Mouse (Mus musculus): ENCODE results near the gene Nsmce4a. TPM values are rescaled to one million over a fixed set of nuclear protein-coding genes. Genes with fewer than 3 reads are reported as not detected.
"Not testable (repeated sequence)": the region's sequence is repeated elsewhere in the genome, so short reads cannot be mapped to it uniquely, and the experiment has no call there.

The Nsmce4a gene
- polyA plus RNA-seq, 3 experiments from 2014 or later = 10.5 to 15.3 (median 13.5) TPM

GRCm38 (mm10) chr7:130533316-130534260 lies 39.3 kb downstream of the Nsmce4a start:
- peak; percentile 90 for ATAC-seq

DNA sequence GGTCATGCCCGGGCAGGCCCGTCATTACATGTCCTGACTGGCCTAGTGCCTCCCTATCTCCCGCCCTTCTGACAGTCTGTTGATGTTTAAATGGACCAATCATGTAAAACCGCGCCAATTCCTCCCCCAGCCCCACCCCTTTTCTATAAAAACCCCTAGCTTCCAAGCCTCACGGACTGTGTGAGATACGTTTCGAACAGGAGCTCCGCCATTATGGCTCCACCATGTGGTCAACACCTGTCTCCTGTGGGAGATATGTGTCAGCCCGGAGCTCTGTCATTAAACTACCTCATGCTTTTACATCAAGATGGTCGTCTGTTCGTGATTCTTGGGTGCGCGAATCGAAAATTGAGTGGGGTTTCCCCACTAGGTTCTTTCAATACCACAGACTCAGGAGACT lies 41.8 kb downstream of the Nsmce4a start:
- ATAC-seq = not testable (repeated sequence)

DNA sequence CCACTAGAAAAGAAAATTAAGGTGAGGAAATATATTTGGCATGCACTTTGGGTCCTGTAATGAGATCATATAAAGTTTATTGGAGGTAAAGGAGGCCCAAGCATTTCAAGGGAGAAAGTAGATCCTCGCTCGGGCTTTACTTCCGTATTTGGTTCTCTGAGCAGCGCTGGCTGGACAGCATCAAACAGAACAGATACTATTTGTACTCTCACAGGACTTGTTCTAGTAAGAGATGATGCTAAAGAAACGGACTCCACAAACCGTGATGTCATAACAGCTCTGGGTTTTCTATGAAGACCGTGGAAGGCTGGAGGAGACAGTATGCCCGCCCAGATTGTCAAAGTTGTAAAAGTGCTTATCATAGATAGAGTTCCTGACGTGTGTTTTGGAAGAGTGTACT lies 45.6 kb downstream of the Nsmce4a start:
- no peak for ATAC-seq

- no peak for ATAC-seq
Measured at GRCm38 (mm10) chr7:130523451-130523850, 49.5 kb downstream of the Nsmce4a start.

- ATAC-seq = no peak
Measured at GRCm38 (mm10) chr7:130520812-130521422, 52.0 kb downstream of the Nsmce4a start.

DNA sequence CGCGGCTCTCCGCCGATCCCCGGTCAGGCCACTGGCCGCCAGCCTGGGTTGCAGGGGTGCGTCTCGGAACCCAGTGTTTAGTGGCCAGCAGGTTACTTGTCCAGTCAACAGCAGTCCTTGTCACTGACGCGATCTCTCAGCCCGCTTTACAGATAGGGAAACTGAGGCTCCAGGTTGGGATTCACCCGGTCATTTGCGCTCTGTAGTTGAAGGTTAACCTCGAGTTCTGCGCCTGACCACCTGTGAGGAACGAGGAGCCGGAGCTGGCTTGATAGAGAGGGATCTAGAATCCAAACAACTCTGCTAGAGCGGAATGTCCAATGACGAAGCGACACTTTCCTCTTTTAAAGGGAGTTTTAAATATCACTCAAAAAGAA lies 52.9 kb downstream of the Nsmce4a start, which contains the start of gene Ate1:
Ate1 (minus strand) TSS at position 321 of the 377 bp plus-strand sequence.
- no peak for ATAC-seq

DNA sequence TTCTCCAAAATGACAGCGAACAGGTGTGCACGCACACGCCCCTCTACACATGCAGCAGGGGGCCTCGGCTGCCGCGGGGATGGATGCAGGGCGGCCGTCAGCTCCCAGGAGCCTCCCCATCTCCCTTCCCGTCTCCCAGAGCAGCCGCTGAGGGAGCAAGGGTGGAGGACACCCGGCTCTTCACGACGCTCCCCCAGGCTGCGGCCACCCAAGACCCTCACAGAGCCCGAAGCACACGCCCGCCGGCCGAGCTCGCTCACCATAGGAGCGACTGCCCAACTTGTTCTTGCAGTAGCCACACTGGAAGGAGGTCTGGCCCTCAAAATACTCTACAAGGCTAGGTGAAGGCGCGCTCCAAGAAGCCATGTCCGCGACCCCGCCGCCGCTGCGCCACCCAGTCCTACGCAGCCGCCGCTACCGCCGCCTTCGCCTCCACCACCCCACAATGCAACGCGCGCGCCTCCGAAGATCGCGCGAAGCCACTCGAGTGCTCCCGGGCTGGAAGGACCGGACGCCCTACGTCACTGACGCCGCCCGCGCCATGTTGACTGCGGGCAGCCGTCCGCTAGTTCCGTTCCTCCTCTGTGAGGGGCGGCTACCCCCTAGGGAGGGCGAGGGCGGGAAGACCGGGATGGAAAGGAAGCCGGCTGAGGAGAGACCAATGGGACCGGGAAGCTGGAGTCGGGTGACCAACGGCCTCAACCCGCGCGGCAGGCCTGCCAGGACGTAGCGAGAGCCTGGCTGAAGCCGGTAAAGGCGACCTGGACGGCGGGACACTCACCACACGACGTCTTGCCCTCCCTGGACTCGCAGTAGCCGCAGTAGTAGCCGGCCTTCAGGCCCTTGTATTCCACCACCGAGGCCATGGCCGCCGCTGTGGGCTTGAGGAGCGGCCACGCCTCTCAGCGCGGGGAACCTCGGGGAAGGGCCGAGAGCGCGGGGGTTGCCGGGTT lies 53.5 kb downstream of the Nsmce4a start:
- ATAC-seq = peak; percentile 95

GRCm38 (mm10) chr7:130518213-130519095 lies 54.5 kb downstream of the Nsmce4a start:
- ATAC-seq = no peak

DNA sequence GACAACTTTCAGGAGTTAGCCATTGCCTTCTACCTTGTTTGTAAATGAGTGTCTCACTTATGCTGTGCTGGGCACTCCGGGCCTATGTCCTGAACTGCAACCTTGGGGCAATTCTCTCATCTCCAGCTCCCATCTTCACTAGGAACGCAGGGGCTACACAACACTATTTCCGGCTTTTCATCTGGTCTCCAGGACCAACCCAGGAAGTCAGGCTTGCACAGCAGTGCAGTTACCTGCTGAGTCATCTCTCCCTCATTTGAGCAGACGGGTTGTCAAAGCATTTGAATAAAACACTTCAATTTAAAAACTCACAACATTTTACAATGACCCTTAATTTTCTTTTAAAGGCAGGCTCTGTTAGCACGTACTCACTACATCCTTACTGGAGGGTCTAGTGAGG lies 62.7 kb downstream of the Nsmce4a start:
- no peak for ATAC-seq

DNA sequence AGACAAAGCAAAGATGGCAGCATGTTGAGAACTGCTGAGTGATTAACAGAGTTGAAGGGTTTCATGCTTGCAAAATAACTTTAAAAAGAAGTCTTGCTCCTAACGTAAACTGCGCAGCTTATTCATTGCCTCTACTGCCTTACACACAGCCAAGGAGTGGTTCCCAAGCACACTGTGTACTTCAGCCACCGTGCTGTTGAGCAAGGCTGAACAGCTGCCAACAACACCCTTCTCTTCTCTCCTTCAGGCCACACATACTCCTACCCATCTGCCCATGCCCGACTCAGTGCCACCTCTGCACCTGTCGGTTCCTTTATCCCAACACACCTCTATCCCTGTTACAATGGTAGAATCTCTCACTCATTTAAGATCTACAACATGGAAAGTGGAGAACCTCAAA lies 69.9 kb downstream of the Nsmce4a start:
- no peak for ATAC-seq

DNA sequence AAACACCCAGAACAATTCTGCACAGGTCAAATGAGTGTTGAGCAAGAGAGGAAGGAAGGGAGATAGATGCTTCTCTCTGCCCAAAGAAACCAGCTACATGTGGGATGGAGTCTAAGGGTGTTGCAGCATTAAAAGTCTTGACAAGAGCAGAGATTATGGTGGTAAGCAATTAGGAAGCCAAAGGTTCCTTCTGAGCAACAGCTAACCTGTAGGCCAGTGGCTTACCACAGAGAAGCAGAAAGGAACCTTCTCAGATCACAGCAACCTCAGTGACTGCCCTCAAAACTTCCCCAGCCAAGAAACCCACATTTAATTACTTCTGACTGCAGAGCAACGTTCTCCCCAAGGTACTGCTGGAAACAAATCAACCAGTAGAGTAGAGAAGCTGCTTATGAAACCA lies 71.4 kb downstream of the Nsmce4a start:
- no peak for ATAC-seq

DNA sequence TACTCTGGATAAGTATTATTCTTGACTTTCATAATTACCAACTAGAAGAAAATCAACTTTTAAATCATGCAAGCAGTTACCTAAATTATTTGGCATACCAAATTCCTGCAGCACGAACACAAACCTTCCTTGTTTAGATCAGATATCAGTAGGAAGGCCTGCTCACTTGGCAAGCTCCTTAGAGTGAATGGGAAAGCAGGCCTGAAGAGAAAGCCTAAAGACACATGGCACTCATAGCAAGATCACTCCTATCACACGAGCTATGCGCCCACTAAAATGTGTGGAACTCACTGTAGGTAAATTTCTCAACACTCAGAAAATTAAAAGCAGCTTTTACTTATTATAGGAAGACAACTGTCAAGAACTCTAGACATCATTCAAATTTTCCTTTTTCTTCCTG lies 79.6 kb downstream of the Nsmce4a start:
- no peak for ATAC-seq

- no peak for ATAC-seq
Measured at GRCm38 (mm10) chr7:130492026-130492425, 80.9 kb downstream of the Nsmce4a start.

Other genes with a start within 250 kb of the Nsmce4a start
- 10 to 100 TPM; 36.9 to 50.5 (median 42.6) TPM for gene Ate1, start 52.7 kb downstream of the Nsmce4a start, polyA plus RNA-seq (2017; shearing (Covaris generic))
- gene Tacc2, start 4.3 kb upstream of the Nsmce4a start, polyA plus RNA-seq (2017; shearing (Covaris generic)) = 1 to 10 TPM; 3.7 to 8.8 (median 6.6) TPM
- gene Btbd16, start 201.0 kb upstream of the Nsmce4a start, polyA plus RNA-seq (2017; shearing (Covaris generic)) = 1 to 10 TPM; 2.1 to 7.9 (median 7.2) TPM

All from inflammation-experienced regulatory T-cells, adult 6 months (primary cell).